Mouse (Mus musculus) T-cell, adult 2 months (primary cell): ENCODE results near the gene Gm20870.
"Not testable (repeated sequence)": the region's sequence is repeated elsewhere in the genome, so short reads cannot be mapped to it uniquely, and the experiment has no call there.

Experiments used
- DNase-seq: peaks from one replicate; pipeline ENCODE4 v3.0.0; 2022; ENCODE audit warnings: low spot score

The Gm20870 gene

GRCm38 (mm10) chrY:71691743-71692142 lies at the start of gene Gm20870:
TSS of gene Gm20870 (plus strand) at chrY:71692043.
- DNase-seq: not testable (repeated sequence)
